Mouse (Mus musculus) heart, adult 2 months (tissue): ENCODE measurements at regions not wholly inside any gene's neighbourhood (a gene's known extent, or its start where the extent isn't known, plus 50 kb on each side); places are given as distances from the start of the nearest gene placed in this dataset.
A peak's percentile ranks its signal among the peaks of the same experiment; 100 is the strongest.
"Not testable (repeated sequence)": the region's sequence is repeated elsewhere in the genome, so short reads cannot be mapped to it uniquely, and the experiment has no call there.

Experiments used
- DNase-seq, 2 experiments: peaks; one replicate each; pipeline ENCODE4 v3.0.0; 2021
- H3K27ac ChIP-seq: fragments of 200-600 bp; 2 replicates; pipeline ENCODE4 v1.8.1; 2022
- H3K27me3 ChIP-seq: fragments of 200-500 bp; 2 replicates; pipeline ENCODE4 v1.6.1; 2012; ENCODE audit warnings: mild to moderate bottlenecking, low read length, inconsistent platforms, mixed read lengths; ENCODE audit not compliant: control insufficient read depth, insufficient read depth
- H3K36me3 ChIP-seq: fragments of 200-500 bp; 2 replicates; pipeline ENCODE4 v1.6.1; 2012; ENCODE audit warnings: low read length, inconsistent platforms; ENCODE audit not compliant: control insufficient read depth, insufficient read depth
- H3K4me1 ChIP-seq: fragments of 200-500 bp; 2 replicates; pipeline ENCODE4 v1.6.1; 2011; ENCODE audit warnings: low read length; ENCODE audit not compliant: control insufficient read depth, insufficient read depth
- H3K4me3 ChIP-seq: fragments of 200-600 bp; 2 replicates; pipeline ENCODE4 v1.8.1; 2022
- H3K79me2 ChIP-seq: fragments of 200-500 bp; replicated peaks from 2 replicates; pipeline ENCODE4 v1.6.1; 2012; ENCODE audit warnings: mild to moderate bottlenecking, inconsistent platforms, low read length, moderate library complexity, mixed read lengths; ENCODE audit not compliant: control insufficient read depth, insufficient read depth
- H3K9ac ChIP-seq: fragments of 200-500 bp; 2 replicates; pipeline ENCODE4 v1.6.1; 2012; ENCODE audit warnings: low read depth, mild to moderate bottlenecking, control low read depth, inconsistent platforms, low read length, mixed read lengths
- CTCF ChIP-seq: fragments of 200-600 bp; IDR thresholded peaks from 2 replicates; pipeline ENCODE4 v1.8.1; 2022; ENCODE audit warnings: antibody characterized with exemption, mild to moderate bottlenecking, moderate library complexity
- EP300 ChIP-seq: fragments of 200-500 bp; IDR thresholded peaks from 2 replicates; pipeline ENCODE4 v1.6.1; 2011; ENCODE audit warnings: low read depth, low read length, control low read depth; ENCODE audit not compliant: insufficient read depth
- POLR2A ChIP-seq: fragments of 200-500 bp; IDR thresholded peaks from 2 replicates; pipeline ENCODE4 v1.6.1; 2011; ENCODE audit warnings: mild to moderate bottlenecking, low read depth, low read length, control low read depth; ENCODE audit not compliant: insufficient read depth
- WGBS: fragments of 180-500 bp; shearing (Covaris S2); methylation state at CpG from one replicate; pipeline ENCODE4 v1.1.7; 2018; 5-methylcytosine and 5-hydroxymethylcytosine counted together
- intact Hi-C: fragments of 180-260 bp; cut with DNase I; formaldehyde crosslinking; loops from one replicate; pipeline ENCODE4 v1.15.1; 2025

- 79% methylated on average over 4 of the region's 4 CpGs for WGBS
- Histone ChIP-seq H3K79me2 (no peaks in the 10 kb centered on the region), H3K36me3 (no peaks in the 10 kb centered on the region), H3K27ac (no peak overlapping the region), H3K4me3 (no peak overlapping the region), H3K4me1 (no peaks in the 10 kb centered on the region), H3K27me3 (no peaks in the 10 kb centered on the region), H3K9ac (no peak overlapping the region)
- TF ChIP-seq EP300: no peak
- TF ChIP-seq POLR2A: no peak
- TF ChIP-seq CTCF: no peak
- intact Hi-C loops: no loop called here
- DNase-seq: no peak
These were observed 367.0 kb downstream of the Tlr4 start for GRCm38 (mm10) chr4:67194425-67194824.

- intact Hi-C loops: no loop called here
- Histone ChIP-seq H3K4me1 (no peaks in the 10 kb centered on the region), H3K27me3 (no peaks in the 10 kb centered on the region), H3K9ac (no peak overlapping the region), H3K79me2 (no peaks in the 10 kb centered on the region), H3K36me3 (no peaks in the 10 kb centered on the region), H3K27ac (no peak overlapping the region), H3K4me3 (no peak overlapping the region)
- 60% methylated on average over 5 of the region's 5 CpGs for WGBS
- no peak for DNase-seq
- no peak for TF ChIP-seq POLR2A
- no peak for TF ChIP-seq CTCF
- no peak for TF ChIP-seq EP300
These were observed 369.5 kb downstream of the Tlr4 start for GRCm38 (mm10) chr4:67196907-67197306.

- H3K9ac ChIP-seq, H3K27ac ChIP-seq, intact Hi-C loops: not testable (repeated sequence)
These were observed 381.0 kb downstream of the Tlr4 start for GRCm38 (mm10) chr4:67208406-67208805.

GRCm38 (mm10) chr4:67213363-67213762 lies 386.0 kb downstream of the Tlr4 start:
- 48% methylated on average over 1 of the region's 1 CpGs for WGBS
- TF ChIP-seq POLR2A (no peak), CTCF (no peak), EP300 (no peak)

More at GRCm38 (mm10) chr4:67208406-67208805, 381.0 kb downstream of the Tlr4 start:
- H3K4me1 ChIP-seq, H3K4me3 ChIP-seq, H3K36me3 ChIP-seq, H3K79me2 ChIP-seq, H3K27me3 ChIP-seq: not testable (repeated sequence)
- peak; percentile 34 to 64 for DNase-seq

GRCm38 (mm10) chr4:67224533-67224932 lies 397.1 kb downstream of the Tlr4 start:
- no peaks in the 10 kb centered on the region for H3K27me3 ChIP-seq
- H3K79me2 ChIP-seq: no peaks in the 10 kb centered on the region
- no peak overlapping the region for H3K27ac ChIP-seq
- no peak overlapping the region for H3K4me3 ChIP-seq
- no peak overlapping the region for H3K9ac ChIP-seq
- no peaks in the 10 kb centered on the region for H3K4me1 ChIP-seq
- DNase-seq: no peak
- intact Hi-C loops: no loop called here
- H3K36me3 ChIP-seq: no peaks in the 10 kb centered on the region
- no peak for TF ChIP-seq CTCF
- TF ChIP-seq POLR2A: no peak
- no peak for TF ChIP-seq EP300

More at GRCm38 (mm10) chr4:67213363-67213762, 386.0 kb downstream of the Tlr4 start:
- no peak for DNase-seq
- Histone ChIP-seq H3K36me3 (no peaks in the 10 kb centered on the region), H3K4me1 (no peaks in the 10 kb centered on the region), H3K27ac (no peak overlapping the region), H3K9ac (no peak overlapping the region), H3K4me3 (no peak overlapping the region), H3K27me3 (no peaks in the 10 kb centered on the region), H3K79me2 (no peaks in the 10 kb centered on the region)
- intact Hi-C loops: no loop called here

GRCm38 (mm10) chr4:67229214-67229613 lies 401.8 kb downstream of the Tlr4 start:
- intact Hi-C loops: no loop called here
- Histone ChIP-seq H3K4me1 (no peaks in the 10 kb centered on the region), H3K27ac (no peak overlapping the region), H3K4me3 (no peak overlapping the region), H3K9ac (no peak overlapping the region), H3K27me3 (no peaks in the 10 kb centered on the region), H3K36me3 (no peaks in the 10 kb centered on the region), H3K79me2 (no peaks in the 10 kb centered on the region)
- TF ChIP-seq CTCF: no peak
- no peak for TF ChIP-seq EP300
- no peak for TF ChIP-seq POLR2A
- no peak for DNase-seq
- 69% methylated on average over 3 of the region's 3 CpGs for WGBS

- Histone ChIP-seq H3K9ac (no peak overlapping the region), H3K27me3 (no peaks in the 10 kb centered on the region), H3K4me3 (no peak overlapping the region), H3K27ac (no peak overlapping the region), H3K36me3 (no peaks in the 10 kb centered on the region), H3K79me2 (no peaks in the 10 kb centered on the region), H3K4me1 (no peaks in the 10 kb centered on the region)
- TF ChIP-seq CTCF (no peak), EP300 (no peak), POLR2A (no peak)
- intact Hi-C loops: no loop called here
- WGBS: 74% methylated on average over 4 of the region's 4 CpGs
- no peak for DNase-seq
These were observed 446.2 kb downstream of the Tlr4 start for GRCm38 (mm10) chr4:67273553-67273952.
